Mouse (Mus musculus): ENCODE data around the gene Fzd1. TPM values are rescaled to one million over a fixed set of nuclear protein-coding genes. Genes with fewer than 3 reads are reported as not detected.

Gene Fzd1
- polyA plus RNA-seq, 1 experiment from 2014 or later: 25.7 TPM

GRCm38 (mm10) chr5:4756871-4757711 lies 744 bp downstream of the Fzd1 start:
- no peaks in the 10 kb centered on the region for H3K27me3 ChIP-seq (ENCODE audit: control insufficient read depth, insufficient read depth, low read length)
- peak overlapping the region; percentile 99 for H3K27ac ChIP-seq (ENCODE audit: low read length)
- peak; percentile 64 for ATAC-seq (ENCODE audit: insufficient number of reproducible peaks, insufficient read depth, low FRiP score, low read depth)
- peaks cover 17% of the 10 kb centered on the region; the same call in 1 of the 2 replicates for H3K4me1 ChIP-seq (ENCODE audit: control insufficient read depth, insufficient read depth, low read length)
- under 1% methylated on average over 80 of the region's 80 CpGs for WGBS
- peak overlapping the region; percentile 97 for H3K4me2 ChIP-seq (replicated peaks; ENCODE audit: low read depth, low read length)
- H3K36me3 ChIP-seq (ENCODE audit: control insufficient read depth, insufficient read depth, low read length): peaks cover 5% of the 10 kb centered on the region; the same call in 1 of the 2 replicates
- H3K9me3 ChIP-seq (ENCODE audit: control insufficient read depth, low read depth, low read length): no peaks in the 10 kb centered on the region
- H3K9ac ChIP-seq (replicated peaks; ENCODE audit: low read depth, low read length): peak overlapping the region; percentile 96
- H3K4me3 ChIP-seq (ENCODE audit: low read depth, low read length): peak overlapping the region; percentile 92

GRCm38 (mm10) chr5:4756001-4756681 lies 1.7 kb downstream of the Fzd1 start:
- no peaks in the 10 kb centered on the region for H3K27me3 ChIP-seq (ENCODE audit: control insufficient read depth, insufficient read depth, low read length)
- H3K4me2 ChIP-seq (replicated peaks; ENCODE audit: low read depth, low read length): peak overlapping the region; percentile 97
- H3K9ac ChIP-seq (replicated peaks; ENCODE audit: low read depth, low read length): peak overlapping the region; percentile 96
- H3K4me1 ChIP-seq (ENCODE audit: control insufficient read depth, insufficient read depth, low read length): peaks cover 17% of the 10 kb centered on the region; the same call in 1 of the 2 replicates
- peak overlapping the region; percentile 99 for H3K27ac ChIP-seq (ENCODE audit: low read length)
- H3K9me3 ChIP-seq (ENCODE audit: control insufficient read depth, low read depth, low read length): no peaks in the 10 kb centered on the region
- ATAC-seq (ENCODE audit: insufficient number of reproducible peaks, insufficient read depth, low FRiP score, low read depth): peak; percentile 5; the same call in 1 of the 2 replicates
- 4% methylated on average over 43 of the region's 43 CpGs for WGBS
- peak overlapping the region; percentile 92 for H3K4me3 ChIP-seq (ENCODE audit: low read depth, low read length)
- H3K36me3 ChIP-seq (ENCODE audit: control insufficient read depth, insufficient read depth, low read length): peaks cover 5% of the 10 kb centered on the region; the same call in 1 of the 2 replicates

GRCm38 (mm10) chr5:4755326-4755725 lies 2.5 kb downstream of the Fzd1 start:
- no peaks in the 10 kb centered on the region for H3K9me3 ChIP-seq (ENCODE audit: control insufficient read depth, low read depth, low read length)
- peak overlapping the region; percentile 96 for H3K9ac ChIP-seq (replicated peaks; ENCODE audit: low read depth, low read length)
- ATAC-seq (ENCODE audit: insufficient number of reproducible peaks, insufficient read depth, low FRiP score, low read depth): no peak
- peaks cover 5% of the 10 kb centered on the region; the same call in 1 of the 2 replicates for H3K36me3 ChIP-seq (ENCODE audit: control insufficient read depth, insufficient read depth, low read length)
- peak overlapping the region; percentile 97 for H3K4me2 ChIP-seq (replicated peaks; ENCODE audit: low read depth, low read length)
- 0 out of 2 replicates have a peak overlapping the region, but pooled peaks have one; percentile 7 for H3K27ac ChIP-seq (ENCODE audit: low read length)
- H3K27me3 ChIP-seq (ENCODE audit: control insufficient read depth, insufficient read depth, low read length): no peaks in the 10 kb centered on the region
- peak overlapping the region; percentile 92 for H3K4me3 ChIP-seq (ENCODE audit: low read depth, low read length)
- peaks cover 17% of the 10 kb centered on the region; the same call in 1 of the 2 replicates for H3K4me1 ChIP-seq (ENCODE audit: control insufficient read depth, insufficient read depth, low read length)
- WGBS: 35% methylated on average over 11 of the region's 11 CpGs

GRCm38 (mm10) chr5:4754701-4755281 lies 3.0 kb downstream of the Fzd1 start:
- H3K27me3 ChIP-seq (ENCODE audit: control insufficient read depth, insufficient read depth, low read length): no peaks in the 10 kb centered on the region
- H3K36me3 ChIP-seq (ENCODE audit: control insufficient read depth, insufficient read depth, low read length): peaks cover 5% of the 10 kb centered on the region; the same call in 1 of the 2 replicates
- H3K4me2 ChIP-seq (replicated peaks; ENCODE audit: low read depth, low read length): peak overlapping the region; percentile 97
- peaks cover 17% of the 10 kb centered on the region; the same call in 1 of the 2 replicates for H3K4me1 ChIP-seq (ENCODE audit: control insufficient read depth, insufficient read depth, low read length)
- WGBS: 28% methylated on average over 9 of the region's 9 CpGs
- H3K4me3 ChIP-seq (ENCODE audit: low read depth, low read length): peak overlapping the region; percentile 92
- no peaks in the 10 kb centered on the region for H3K9me3 ChIP-seq (ENCODE audit: control insufficient read depth, low read depth, low read length)
- no peak overlapping the region for H3K27ac ChIP-seq (ENCODE audit: low read length)
- H3K9ac ChIP-seq (replicated peaks; ENCODE audit: low read depth, low read length): no peak overlapping the region; the same call in 1 of the 2 replicates
- ATAC-seq (ENCODE audit: insufficient number of reproducible peaks, insufficient read depth, low FRiP score, low read depth): no peak

- Histone ChIP-seq H3K9ac (replicated peaks; ENCODE audit: low read depth, low read length) (no peak overlapping the region), H3K4me2 (replicated peaks; ENCODE audit: low read depth, low read length) (no peak overlapping the region), H3K27me3 (ENCODE audit: control insufficient read depth, insufficient read depth, low read length) (no peaks in the 10 kb centered on the region), H3K9me3 (ENCODE audit: control insufficient read depth, low read depth, low read length) (no peaks in the 10 kb centered on the region), H3K27ac (ENCODE audit: low read length) (no peak overlapping the region), H3K4me3 (ENCODE audit: low read depth, low read length) (no peak overlapping the region), H3K36me3 (ENCODE audit: control insufficient read depth, insufficient read depth, low read length) (peaks cover 5% of the 10 kb centered on the region; the same call in 1 of the 2 replicates), H3K4me1 (ENCODE audit: control insufficient read depth, insufficient read depth, low read length) (peaks cover 14% of the 10 kb centered on the region; the same call in 1 of the 2 replicates)
- WGBS: 89% methylated on average over 5 of the region's 5 CpGs
- no peak for ATAC-seq (ENCODE audit: insufficient number of reproducible peaks, insufficient read depth, low FRiP score, low read depth)
Observed at GRCm38 (mm10) chr5:4753161-4753560, 4.7 kb downstream of the Fzd1 start.

GRCm38 (mm10) chr5:4742722-4743121 lies 15.1 kb downstream of the Fzd1 start:
- no peaks in the 10 kb centered on the region for H3K27me3 ChIP-seq (ENCODE audit: control insufficient read depth, insufficient read depth, low read length)
- H3K27ac ChIP-seq (ENCODE audit: low read length): no peak overlapping the region
- 78% methylated on average over 4 of the region's 4 CpGs for WGBS
- H3K4me3 ChIP-seq (ENCODE audit: low read depth, low read length): no peak overlapping the region
- no peak for ATAC-seq (ENCODE audit: insufficient number of reproducible peaks, insufficient read depth, low FRiP score, low read depth)
- no peaks in the 10 kb centered on the region for H3K4me1 ChIP-seq (ENCODE audit: control insufficient read depth, insufficient read depth, low read length)
- no peak overlapping the region for H3K4me2 ChIP-seq (replicated peaks; ENCODE audit: low read depth, low read length)
- H3K9ac ChIP-seq (replicated peaks; ENCODE audit: low read depth, low read length): no peak overlapping the region
- H3K36me3 ChIP-seq (ENCODE audit: control insufficient read depth, insufficient read depth, low read length): no peaks in the 10 kb centered on the region
- no peaks in the 10 kb centered on the region for H3K9me3 ChIP-seq (ENCODE audit: control insufficient read depth, low read depth, low read length)

GRCm38 (mm10) chr5:4737013-4737412 lies 20.8 kb downstream of the Fzd1 start:
- 23% methylated on average over 6 of the region's 6 CpGs for WGBS
- H3K27ac ChIP-seq (ENCODE audit: low read length): no peak overlapping the region
- no peaks in the 10 kb centered on the region for H3K27me3 ChIP-seq (ENCODE audit: control insufficient read depth, insufficient read depth, low read length)
- no peaks in the 10 kb centered on the region for H3K4me1 ChIP-seq (ENCODE audit: control insufficient read depth, insufficient read depth, low read length)
- H3K36me3 ChIP-seq (ENCODE audit: control insufficient read depth, insufficient read depth, low read length): no peaks in the 10 kb centered on the region
- H3K4me3 ChIP-seq (ENCODE audit: low read depth, low read length): no peak overlapping the region
- H3K9ac ChIP-seq (replicated peaks; ENCODE audit: low read depth, low read length): no peak overlapping the region
- ATAC-seq (ENCODE audit: insufficient number of reproducible peaks, insufficient read depth, low FRiP score, low read depth): peak; percentile 53; the same call in 1 of the 2 replicates
- no peak overlapping the region for H3K4me2 ChIP-seq (replicated peaks; ENCODE audit: low read depth, low read length)
- H3K9me3 ChIP-seq (ENCODE audit: control insufficient read depth, low read depth, low read length): no peaks in the 10 kb centered on the region

- Histone ChIP-seq H3K4me1 (ENCODE audit: control insufficient read depth, insufficient read depth, low read length) (no peaks in the 10 kb centered on the region), H3K4me3 (ENCODE audit: low read depth, low read length) (no peak overlapping the region), H3K36me3 (ENCODE audit: control insufficient read depth, insufficient read depth, low read length) (no peaks in the 10 kb centered on the region), H3K9ac (replicated peaks; ENCODE audit: low read depth, low read length) (no peak overlapping the region), H3K4me2 (replicated peaks; ENCODE audit: low read depth, low read length) (no peak overlapping the region), H3K27me3 (ENCODE audit: control insufficient read depth, insufficient read depth, low read length) (no peaks in the 10 kb centered on the region), H3K9me3 (ENCODE audit: control insufficient read depth, low read depth, low read length) (no peaks in the 10 kb centered on the region), H3K27ac (ENCODE audit: low read length) (no peak overlapping the region)
- WGBS: 63% methylated on average over 7 of the region's 7 CpGs
- ATAC-seq (ENCODE audit: insufficient number of reproducible peaks, insufficient read depth, low FRiP score, low read depth): no peak
Observed at GRCm38 (mm10) chr5:4735461-4735860, 22.4 kb downstream of the Fzd1 start.
